Mouse (Mus musculus) ovary, postnatal 36 days (tissue): ENCODE data around the gene Hivep2.
A peak's percentile ranks its signal among the peaks of the same experiment; 100 is the strongest.

Source experiments
- DNase-seq: peaks from one replicate; pipeline ENCODE4 v3.0.0; 2022; ENCODE audit warnings: low spot score, mixed read lengths

Hivep2 gene

GRCm38 (mm10) chr10:13965974-13966829 lies at the start of gene Hivep2:
Hivep2 (plus strand) TSS chr10:13966075.
- DNase-seq: peak; percentile 59

GRCm38 (mm10) chr10:13916645-13917342 lies 49.1 kb upstream of the Hivep2 start:
- DNase-seq: peak; percentile 35

GRCm38 (mm10) chr10:13921641-13922385 lies 44.1 kb upstream of the Hivep2 start:
- DNase-seq: no peak

GRCm38 (mm10) chr10:13929306-13929705 lies 36.6 kb upstream of the Hivep2 start:
- no peak for DNase-seq

- no peak for DNase-seq
These were observed 33.7 kb upstream of the Hivep2 start for GRCm38 (mm10) chr10:13932147-13932546.

- DNase-seq: no peak
These were observed 32.6 kb upstream of the Hivep2 start for GRCm38 (mm10) chr10:13933320-13933719.

GRCm38 (mm10) chr10:13935646-13936045 lies 30.2 kb upstream of the Hivep2 start:
- DNase-seq: no peak

GRCm38 (mm10) chr10:13941406-13941805 lies 24.5 kb upstream of the Hivep2 start:
- no peak for DNase-seq

GRCm38 (mm10) chr10:13943706-13944105 lies 22.2 kb upstream of the Hivep2 start:
- DNase-seq: no peak

- DNase-seq: no peak
These were observed 19.4 kb upstream of the Hivep2 start for GRCm38 (mm10) chr10:13946498-13946897.

GRCm38 (mm10) chr10:13962965-13963364 lies 2.9 kb upstream of the Hivep2 start:
- no peak for DNase-seq

GRCm38 (mm10) chr10:13963908-13964500 lies 1.9 kb upstream of the Hivep2 start:
- DNase-seq: no peak

GRCm38 (mm10) chr10:13964501-13965281 lies 1.2 kb upstream of the Hivep2 start:
- DNase-seq: peak; percentile 85

GRCm38 (mm10) chr10:13965316-13965973 lies 430 bp upstream of the Hivep2 start:
- DNase-seq: peak; percentile 87

- peak; percentile 64 for DNase-seq
These were observed 1.1 kb downstream of the Hivep2 start for GRCm38 (mm10) chr10:13966830-13967450.

GRCm38 (mm10) chr10:13967451-13968233 lies 1.8 kb downstream of the Hivep2 start:
- peak; percentile 76 for DNase-seq

GRCm38 (mm10) chr10:13968234-13968555 lies 2.3 kb downstream of the Hivep2 start:
- DNase-seq: no peak

GRCm38 (mm10) chr10:13968989-13969388 lies 3.1 kb downstream of the Hivep2 start:
- no peak for DNase-seq

GRCm38 (mm10) chr10:13970321-13970720 lies 4.4 kb downstream of the Hivep2 start:
- DNase-seq: no peak

GRCm38 (mm10) chr10:13971268-13971667 lies 5.4 kb downstream of the Hivep2 start:
- no peak for DNase-seq
